Mouse (Mus musculus) CH12F3 (cell line): Measurements from ENCODE around the gene Srf.

ENCODE experiments used
- in situ Hi-C: fragments of 300-500 bp; cut with MboI; formaldehyde crosslinking; loops from 2 replicates; pipeline ENCODE4 v1.14.3; 2020; ENCODE audit warnings: low sequenced_read_pairs

Srf gene

GRCm38 (mm10) chr17:46555673-46556583, at the start of gene Srf:
TSS of gene Srf (minus strand) at chr17:46556175.
- in situ Hi-C loops, result no loop called here

- in situ Hi-C loops, result no loop called here
These were observed 49.2 kb upstream of the Srf start for GRCm38 (mm10) chr17:46605126-46605525.

DNA sequence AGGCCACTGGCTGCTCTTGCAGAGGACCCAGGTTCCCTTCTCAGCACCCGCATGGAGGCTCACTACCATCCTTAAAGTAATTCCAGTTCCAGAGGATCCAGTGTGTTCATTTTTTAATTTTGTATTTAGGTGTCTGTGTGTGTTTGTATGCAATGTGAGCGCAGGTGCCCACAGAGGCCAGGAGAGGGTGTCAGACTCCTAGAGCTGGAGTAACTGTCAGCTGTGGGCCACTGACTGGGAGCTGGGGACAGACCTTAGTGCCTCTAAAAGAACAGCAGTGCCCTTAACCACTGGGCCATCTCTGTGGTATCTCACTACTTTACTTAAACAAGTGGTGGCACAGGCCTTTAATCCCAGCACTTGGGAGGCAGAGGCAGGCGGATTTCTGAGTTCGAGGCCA, 47.3 kb upstream of the Srf start:
- in situ Hi-C loops, result no loop called here

- in situ Hi-C loops, result no loop called here
These were observed 46.2 kb upstream of the Srf start for GRCm38 (mm10) chr17:46602212-46602611.

DNA sequence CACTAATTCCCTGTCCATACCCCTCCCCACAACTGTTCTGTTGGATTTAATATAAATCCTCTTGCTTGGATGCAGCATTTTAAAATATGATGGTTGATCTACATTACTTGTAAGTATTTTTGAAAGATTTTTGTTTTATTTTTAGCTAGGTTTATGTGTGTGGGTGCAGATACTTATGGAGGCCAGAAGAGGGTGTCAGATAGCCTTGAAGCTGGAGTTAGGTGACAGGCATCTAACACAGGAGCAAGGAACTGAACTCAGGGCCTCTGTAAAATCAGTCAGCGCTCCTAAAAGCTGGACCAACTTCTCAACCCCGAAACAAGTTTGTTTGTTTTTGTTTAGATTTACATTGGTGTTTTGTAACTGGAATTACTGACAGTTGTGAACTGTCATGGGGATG, 44.6 kb upstream of the Srf start:
- in situ Hi-C loops, result no loop called here

- in situ Hi-C loops, result no loop called here
These were observed 43.0 kb upstream of the Srf start for GRCm38 (mm10) chr17:46598963-46599362.

DNA sequence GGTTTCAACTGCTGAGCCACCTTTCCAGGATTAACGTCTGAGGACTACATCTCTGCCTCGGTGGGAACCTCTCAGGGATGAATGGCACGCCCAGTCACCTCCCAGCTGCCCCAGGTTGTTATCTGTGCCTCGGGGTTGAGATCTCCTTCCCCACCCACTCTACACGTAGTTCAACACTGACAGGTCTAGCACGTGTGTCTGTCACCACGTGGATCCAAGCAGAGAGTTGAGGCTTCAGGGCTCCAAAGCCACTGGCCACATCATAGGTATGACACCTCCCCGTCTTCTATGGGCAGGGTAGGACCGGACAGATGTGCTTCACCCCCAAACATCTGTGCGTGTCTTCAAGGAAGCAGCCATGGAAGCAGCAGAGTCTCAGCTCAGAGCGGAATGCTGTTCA, 42.0 kb upstream of the Srf start:
- in situ Hi-C loops, result no loop called here

- in situ Hi-C loops, result no loop called here
These were observed 39.4 kb upstream of the Srf start for GRCm38 (mm10) chr17:46595336-46595735.

DNA sequence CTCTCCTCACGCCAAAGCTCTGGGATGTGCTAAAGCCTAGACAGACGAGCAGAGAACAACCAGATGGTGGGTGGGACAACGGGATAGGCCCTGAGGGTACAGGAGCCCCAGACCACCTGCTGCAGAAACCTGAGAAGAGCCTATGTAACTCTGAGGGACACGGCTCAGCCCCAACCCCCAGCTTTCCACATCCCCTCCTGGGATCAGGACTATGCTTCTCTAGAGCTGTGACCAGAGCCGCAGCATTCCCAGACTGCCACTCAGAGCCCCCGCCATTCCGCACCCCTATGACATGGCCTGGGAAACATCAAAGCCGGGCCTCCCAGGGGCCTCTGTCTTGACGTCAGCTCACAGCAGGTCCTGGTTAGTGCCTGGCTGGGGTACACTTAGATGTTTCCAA, 38.6 kb upstream of the Srf start:
- in situ Hi-C loops, result no loop called here

- in situ Hi-C loops, result no loop called here
These were observed 37.1 kb upstream of the Srf start for GRCm38 (mm10) chr17:46593124-46593523.

GRCm38 (mm10) chr17:46591406-46591805, 35.4 kb upstream of the Srf start:
- in situ Hi-C loops, result no loop called here

DNA sequence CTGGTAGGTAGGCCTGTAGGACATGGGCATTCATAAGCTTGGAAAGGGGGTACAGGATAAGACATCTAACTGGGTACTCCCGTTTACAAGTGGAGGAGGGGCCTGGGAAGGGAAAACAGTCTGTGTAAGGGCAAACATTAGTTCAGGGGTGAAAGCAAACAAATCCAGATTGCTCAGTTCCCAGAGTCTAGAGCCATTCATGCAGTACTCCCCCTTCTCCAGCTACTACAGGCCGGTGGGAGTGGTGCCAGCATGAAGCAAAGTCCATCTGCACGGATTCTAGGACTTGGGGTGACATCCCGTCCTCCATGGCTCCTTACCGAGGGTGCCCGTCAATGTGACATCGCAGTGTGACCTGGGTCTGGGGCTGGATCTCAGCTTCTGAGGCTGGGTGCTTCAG, 34.5 kb upstream of the Srf start:
- in situ Hi-C loops, result no loop called here

- in situ Hi-C loops, result no loop called here
These were observed 33.8 kb upstream of the Srf start for GRCm38 (mm10) chr17:46589635-46590314.

DNA sequence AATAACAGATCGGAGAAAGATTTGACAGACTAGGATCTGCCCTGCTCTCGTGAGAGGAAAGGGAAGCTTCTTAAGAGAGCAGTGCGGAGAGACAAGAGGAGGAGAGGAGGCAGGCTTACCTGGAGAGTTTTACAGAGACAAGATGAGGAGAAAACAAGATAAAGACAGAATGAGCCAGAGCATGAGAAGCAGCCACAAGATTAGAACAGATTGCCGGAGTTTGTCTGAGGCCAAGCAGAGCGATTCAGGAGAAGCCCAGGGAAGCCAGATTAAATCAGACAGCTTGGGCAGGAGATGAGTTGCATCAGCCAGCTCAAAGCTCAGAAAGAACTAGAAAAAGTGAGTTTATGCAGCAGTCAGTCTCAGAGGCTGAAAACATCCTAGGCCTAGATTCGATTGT, 32.9 kb upstream of the Srf start:
- in situ Hi-C loops, result no loop called here

GRCm38 (mm10) chr17:46588173-46588572, 32.2 kb upstream of the Srf start:
- in situ Hi-C loops, result no loop called here

DNA sequence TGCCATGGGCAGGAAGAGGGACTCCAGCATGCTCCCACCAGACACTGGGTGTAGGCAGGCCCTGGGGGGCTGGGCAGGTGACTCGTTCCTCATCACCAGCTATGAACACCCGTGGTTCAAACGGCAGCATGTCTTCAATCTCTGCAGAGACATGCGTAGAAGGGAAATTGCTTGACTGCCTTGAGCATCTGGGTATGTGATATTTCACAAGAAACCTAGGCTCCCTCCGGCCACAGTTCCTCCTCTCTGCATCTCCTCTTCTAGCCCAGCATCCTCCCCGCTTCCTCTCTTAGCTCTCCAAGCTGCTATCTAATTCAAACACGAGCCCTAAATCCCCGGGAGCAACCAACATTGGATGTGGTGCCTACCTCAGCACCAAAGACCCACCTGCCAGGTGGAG, 30.4 kb upstream of the Srf start:
- in situ Hi-C loops, result no loop called here

- in situ Hi-C loops, result no loop called here
These were observed 22.7 kb upstream of the Srf start for GRCm38 (mm10) chr17:46578650-46579049.

- in situ Hi-C loops, result no loop called here
These were observed 20.1 kb upstream of the Srf start for GRCm38 (mm10) chr17:46576070-46576469.

- in situ Hi-C loops, result no loop called here
These were observed 18.6 kb upstream of the Srf start for GRCm38 (mm10) chr17:46574535-46574934.

DNA sequence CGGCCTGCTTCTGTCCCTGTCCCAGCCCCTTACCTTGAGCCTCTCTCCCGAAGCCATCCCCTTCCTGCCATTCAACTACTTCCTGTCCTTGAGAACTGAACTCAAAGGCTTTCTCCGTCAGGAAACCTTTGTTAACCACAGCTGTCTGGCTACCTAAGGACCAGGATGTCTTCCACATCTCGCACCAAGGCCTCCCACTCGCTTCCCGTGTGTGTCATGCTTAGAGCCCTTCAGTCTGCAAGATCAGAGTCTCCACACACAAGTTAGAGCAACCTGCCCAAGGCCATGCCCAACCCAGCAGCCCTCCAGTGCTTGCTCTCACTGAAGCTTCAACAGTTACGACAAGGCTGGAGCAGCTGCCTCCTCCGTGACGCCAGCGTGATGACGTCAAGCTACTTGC, 15.0 kb upstream of the Srf start:
- in situ Hi-C loops, result no loop called here

DNA sequence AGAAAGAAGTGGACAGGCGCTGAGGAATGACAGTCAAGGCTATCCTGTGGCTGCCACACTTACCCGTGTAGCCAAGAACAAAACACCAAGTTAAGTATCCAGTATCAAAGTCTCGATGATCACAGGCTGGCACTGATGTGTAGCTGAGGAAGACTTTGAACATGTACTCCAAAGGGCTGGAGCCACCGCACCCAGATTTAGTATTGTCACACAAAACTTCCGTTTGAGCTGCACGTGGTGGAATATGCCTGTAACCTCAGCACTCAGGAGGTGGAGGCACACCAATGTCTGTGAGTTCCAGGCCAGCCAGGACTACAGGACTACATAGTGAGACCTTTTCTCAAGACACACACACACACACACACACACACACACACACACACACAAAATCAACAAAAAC, 3.2 kb upstream of the Srf start:
- in situ Hi-C loops, result no loop called here

- in situ Hi-C loops, result no loop called here
These were observed 2.2 kb upstream of the Srf start for GRCm38 (mm10) chr17:46558151-46558550.
